Mouse (Mus musculus) erythroblast, embryonic 14.5 days (primary cell): ENCODE results near the gene Surf2. TPM values are rescaled to one million over a fixed set of nuclear protein-coding genes. Genes with fewer than 3 reads are reported as not detected.

Experiments used
- H3K27me3 ChIP-seq: 2 replicates; pipeline ENCODE4 v1.6.1; 2012; ENCODE audit warnings: inconsistent platforms; ENCODE audit not compliant: control insufficient read depth
- H3K36me3 ChIP-seq: 2 replicates; pipeline ENCODE4 v1.6.1; 2012; ENCODE audit warnings: mild to moderate bottlenecking, inconsistent platforms; ENCODE audit not compliant: control insufficient read depth
- H3K4me1 ChIP-seq: 2 replicates; pipeline ENCODE4 v1.6.1; 2012; ENCODE audit warnings: inconsistent platforms; ENCODE audit not compliant: control insufficient read depth
- H3K4me3 ChIP-seq: replicated peaks from 2 replicates; pipeline ENCODE3; 2012; ENCODE audit warnings: moderate library complexity, mild to moderate bottlenecking, inconsistent platforms
- H3K9me3 ChIP-seq: 2 replicates; pipeline ENCODE4 v1.6.1; 2012; ENCODE audit warnings: low read length, inconsistent platforms, mixed read lengths; ENCODE audit not compliant: control insufficient read depth
- GATA1 ChIP-seq: IDR thresholded peaks from 2 replicates; pipeline ENCODE4 v1.6.1; 2012; ENCODE audit warnings: low read length, inconsistent platforms, mixed read lengths
- TAL1 ChIP-seq: IDR thresholded peaks from 3 replicates; pipeline ENCODE4 v1.6.1; 2012; ENCODE audit warnings: low read length, inconsistent platforms, mixed read lengths
- polyA plus RNA-seq: library from polyadenylated mRNA; stranded (reverse); fragments of >175 nt; gene quantifications from 2 replicates; pipeline ENCODE4 v1.2.3, GENCODE M21; 2012

Gene Surf2
- polyA plus RNA-seq, 1 experiment = 0.29 TPM

GRCm38 (mm10) chr2:26932473-26933303 is 16.5 kb downstream of the Surf2 start:
- TF ChIP-seq TAL1 (no peak), GATA1 (no peak)
- Histone ChIP-seq H3K4me3 (peak overlapping the region; percentile 92), H3K9me3 (no peaks in the 10 kb centered on the region), H3K36me3 (peaks cover 40% of the 10 kb centered on the region), H3K4me1 (peaks cover 56% of the 10 kb centered on the region), H3K27me3 (no peaks in the 10 kb centered on the region)

GRCm38 (mm10) chr2:26933304-26934055 is 17.3 kb downstream of the Surf2 start, which contains the start of the genes Surf4 and Stkld1:
TSS of gene Surf4 (minus strand) at chr2:26933928.
TSS of gene Stkld1 (plus strand) at chr2:26934047.
- H3K9me3 ChIP-seq = no peaks in the 10 kb centered on the region
- peak within 1 kb of the TSS; percentile 92 for H3K4me3 ChIP-seq
- H3K36me3 ChIP-seq = peaks cover 32% of the 10 kb centered on the region
- peaks cover 51% of the 10 kb centered on the region for H3K4me1 ChIP-seq
- TF ChIP-seq TAL1 (no peak), GATA1 (no peak)
- H3K27me3 ChIP-seq = no peaks in the 10 kb centered on the region

GRCm38 (mm10) chr2:26935286-26935685 is 19.1 kb downstream of the Surf2 start:
- TF ChIP-seq TAL1 = no peak
- no peak for TF ChIP-seq GATA1
- no peaks in the 10 kb centered on the region for H3K9me3 ChIP-seq
- H3K36me3 ChIP-seq = peaks cover 16% of the 10 kb centered on the region
- H3K4me3 ChIP-seq = no peak overlapping the region
- no peaks in the 10 kb centered on the region for H3K27me3 ChIP-seq
- H3K4me1 ChIP-seq = peaks cover 46% of the 10 kb centered on the region

- Histone ChIP-seq H3K9me3 (no peaks in the 10 kb centered on the region), H3K36me3 (peaks cover 4% of the 10 kb centered on the region), H3K27me3 (no peaks in the 10 kb centered on the region), H3K4me3 (no peak overlapping the region), H3K4me1 (peaks cover 34% of the 10 kb centered on the region)
- no peak for TF ChIP-seq GATA1
- TF ChIP-seq TAL1 = no peak
These were observed 20.3 kb downstream of the Surf2 start for GRCm38 (mm10) chr2:26936425-26936824.

DNA sequence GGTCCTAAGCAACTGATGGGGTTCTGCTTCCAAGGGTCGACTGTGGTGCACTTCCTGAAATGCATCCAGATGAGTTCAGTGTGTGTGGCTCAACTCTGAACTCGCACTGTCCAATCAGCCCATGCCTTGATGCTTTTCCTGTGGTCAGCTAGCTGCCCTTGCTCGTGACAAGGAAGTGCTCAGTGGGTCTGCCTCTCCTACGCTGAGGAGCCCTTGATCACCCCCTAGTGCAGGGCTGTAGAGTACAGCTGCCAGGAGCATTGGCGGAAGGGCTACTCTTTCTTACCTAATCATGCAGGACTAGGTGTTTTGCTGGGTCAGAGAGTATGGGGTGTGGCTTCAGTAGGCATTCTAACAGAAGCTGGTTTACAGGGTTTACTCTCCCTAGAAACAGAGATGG is 25.4 kb downstream of the Surf2 start:
- no peaks in the 10 kb centered on the region for H3K9me3 ChIP-seq
- H3K36me3 ChIP-seq = peaks cover 2% of the 10 kb centered on the region; the same call in 1 of the 2 replicates
- no peaks in the 10 kb centered on the region for H3K27me3 ChIP-seq
- no peak overlapping the region for H3K4me3 ChIP-seq
- TF ChIP-seq TAL1 (no peak), GATA1 (no peak)
- peaks cover 2% of the 10 kb centered on the region; the same call in 1 of the 2 replicates for H3K4me1 ChIP-seq

GRCm38 (mm10) chr2:26943253-26943652 is 27.1 kb downstream of the Surf2 start:
- H3K9me3 ChIP-seq = no peaks in the 10 kb centered on the region
- no peak overlapping the region for H3K4me3 ChIP-seq
- no peak for TF ChIP-seq TAL1
- no peak for TF ChIP-seq GATA1
- peaks cover 2% of the 10 kb centered on the region; the same call in 1 of the 2 replicates for H3K4me1 ChIP-seq
- H3K27me3 ChIP-seq = no peaks in the 10 kb centered on the region
- peaks cover 9% of the 10 kb centered on the region for H3K36me3 ChIP-seq

DNA sequence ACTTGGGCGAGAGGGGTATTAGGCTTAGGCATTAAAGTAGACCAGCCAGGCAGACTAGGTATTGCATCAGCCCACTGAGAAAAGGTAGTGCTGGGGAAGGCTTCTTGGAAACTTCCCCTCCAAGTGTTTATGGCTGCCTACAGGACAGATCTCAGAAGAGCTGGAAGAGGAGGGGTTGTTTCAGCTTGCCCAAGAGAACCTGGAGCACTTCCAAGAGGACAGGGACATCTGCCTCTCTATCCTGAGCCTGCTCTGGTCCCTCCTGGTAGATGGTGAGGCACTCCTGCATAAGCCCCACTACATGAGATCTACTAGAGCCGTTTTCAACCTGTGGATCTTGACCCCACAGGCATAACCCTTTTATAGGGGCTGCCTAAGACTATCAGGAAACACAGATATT is 34.2 kb downstream of the Surf2 start:
- Histone ChIP-seq H3K9me3 (no peaks in the 10 kb centered on the region), H3K4me1 (no peaks in the 10 kb centered on the region), H3K4me3 (no peak overlapping the region), H3K36me3 (peaks cover 76% of the 10 kb centered on the region), H3K27me3 (no peaks in the 10 kb centered on the region)
- no peak for TF ChIP-seq GATA1
- TF ChIP-seq TAL1 = no peak

- no peaks in the 10 kb centered on the region for H3K9me3 ChIP-seq
- peaks cover 85% of the 10 kb centered on the region for H3K36me3 ChIP-seq
- TF ChIP-seq GATA1 = no peak
- TF ChIP-seq TAL1 = no peak
- no peaks in the 10 kb centered on the region for H3K4me1 ChIP-seq
- no peak overlapping the region for H3K4me3 ChIP-seq
- H3K27me3 ChIP-seq = no peaks in the 10 kb centered on the region
These were observed 35.3 kb downstream of the Surf2 start for GRCm38 (mm10) chr2:26951346-26951905.

DNA sequence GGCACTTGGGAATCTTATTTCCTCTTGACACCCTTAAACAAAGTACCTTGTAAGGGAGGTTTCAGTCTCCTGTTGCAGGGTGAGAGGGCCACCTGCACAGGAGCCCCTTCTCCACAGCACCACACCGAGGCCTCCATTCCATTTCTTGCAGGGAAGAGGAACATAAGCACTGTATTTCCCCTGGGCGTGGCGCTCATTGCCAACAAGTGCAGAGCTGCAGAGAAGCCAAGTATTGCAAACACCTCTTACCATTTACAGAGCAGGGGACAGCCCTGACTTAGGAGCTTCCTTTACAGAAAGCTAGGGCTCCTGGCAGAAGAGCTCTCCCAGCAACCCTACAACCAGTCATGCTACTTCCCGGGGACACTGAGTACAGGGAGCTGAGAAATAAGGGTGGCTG is 36.0 kb downstream of the Surf2 start:
- Histone ChIP-seq H3K4me1 (no peaks in the 10 kb centered on the region), H3K4me3 (no peak overlapping the region), H3K27me3 (no peaks in the 10 kb centered on the region), H3K9me3 (no peaks in the 10 kb centered on the region), H3K36me3 (peaks cover 91% of the 10 kb centered on the region)
- TF ChIP-seq TAL1 = no peak
- no peak for TF ChIP-seq GATA1
